Mouse (Mus musculus): ENCODE results near the gene Bri3. TPM values are rescaled to one million over a fixed set of nuclear protein-coding genes. Genes with fewer than 3 reads are reported as not detected.

Gene Bri3
- total and polyA plus RNA-seq, 2 experiments from 2014 or later: 17.6 to 138 TPM

GRCm38 (mm10) chr5:144431481-144431880 lies 187.2 kb downstream of the Bri3 start:
- Histone ChIP-seq H3K36me3 (ENCODE audit: insufficient read depth) (no peaks in the 10 kb centered on the region), H3K9ac (no peak overlapping the region), H3K9me3 (ENCODE audit: low read length) (no peaks in the 10 kb centered on the region), H3K27ac (ENCODE audit: low read depth, low read length) (no peak overlapping the region), H3K4me2 (ENCODE audit: low read depth) (no peak overlapping the region), H3K4me3 (ENCODE audit: low read depth, low read length) (no peak overlapping the region), H3K4me1 (ENCODE audit: insufficient read depth) (no peaks in the 10 kb centered on the region), H3K27me3 (ENCODE audit: insufficient read depth, low read length) (no peaks in the 10 kb centered on the region)
- peak; percentile 35 for DNase-seq
- no peak for TF ChIP-seq CTCF (IDR thresholded peaks at IDR 0.05; ENCODE audit: low read depth)
- ATAC-seq: peak; percentile 55
- 62% methylated on average over 6 of the region's 6 CpGs for WGBS

- Histone ChIP-seq H3K4me1 (ENCODE audit: insufficient read depth) (no peaks in the 10 kb centered on the region), H3K4me2 (ENCODE audit: low read depth) (no peak overlapping the region), H3K36me3 (ENCODE audit: insufficient read depth) (no peaks in the 10 kb centered on the region), H3K27me3 (ENCODE audit: insufficient read depth, low read length) (no peaks in the 10 kb centered on the region), H3K9me3 (ENCODE audit: low read length) (no peaks in the 10 kb centered on the region), H3K4me3 (ENCODE audit: low read depth, low read length) (no peak overlapping the region), H3K9ac (no peak overlapping the region), H3K27ac (ENCODE audit: low read depth, low read length) (no peak overlapping the region)
- WGBS: 75% methylated on average over 10 of the region's 10 CpGs
- no peak for TF ChIP-seq CTCF (IDR thresholded peaks at IDR 0.05; ENCODE audit: low read depth)
- ATAC-seq (no peak), DNase-seq (no peak)
Measured at GRCm38 (mm10) chr5:144439286-144440040, 195.2 kb downstream of the Bri3 start.

DNA sequence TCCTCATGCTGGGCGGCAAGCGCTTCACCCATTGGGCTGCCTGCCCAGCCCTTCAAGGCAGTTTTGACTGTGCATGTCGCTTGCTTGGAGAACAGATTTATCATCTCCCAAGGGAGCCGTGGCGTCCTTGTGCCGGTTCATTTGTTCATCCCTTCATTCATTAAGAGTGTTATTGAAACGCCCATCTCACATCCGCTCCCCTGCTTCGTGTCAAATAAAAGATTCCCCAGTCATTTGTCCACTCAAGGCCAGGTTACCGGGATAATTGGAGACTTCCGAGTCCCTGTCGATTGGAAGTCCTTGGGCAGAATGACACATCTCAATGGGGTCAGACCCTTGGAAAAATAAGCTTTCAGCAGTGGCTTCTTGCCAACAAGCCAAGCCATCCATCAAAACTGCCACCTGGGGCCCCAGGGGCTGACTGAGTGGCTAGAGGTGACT lies 197.6 kb downstream of the Bri3 start:
- 49% methylated on average over 12 of the region's 12 CpGs for WGBS
- TF ChIP-seq CTCF (IDR thresholded peaks at IDR 0.05; ENCODE audit: low read depth): no peak
- H3K4me1 ChIP-seq (ENCODE audit: insufficient read depth): no peaks in the 10 kb centered on the region
- DNase-seq: no peak
- H3K4me2 ChIP-seq (ENCODE audit: low read depth): no peak overlapping the region
- ATAC-seq: no peak
- no peak overlapping the region for H3K9ac ChIP-seq
- no peaks in the 10 kb centered on the region for H3K27me3 ChIP-seq (ENCODE audit: insufficient read depth, low read length)
- H3K4me3 ChIP-seq (ENCODE audit: low read depth, low read length): no peak overlapping the region
- H3K36me3 ChIP-seq (ENCODE audit: insufficient read depth): no peaks in the 10 kb centered on the region
- no peak overlapping the region for H3K27ac ChIP-seq (ENCODE audit: low read depth, low read length)
- H3K9me3 ChIP-seq (ENCODE audit: low read length): no peaks in the 10 kb centered on the region

DNA sequence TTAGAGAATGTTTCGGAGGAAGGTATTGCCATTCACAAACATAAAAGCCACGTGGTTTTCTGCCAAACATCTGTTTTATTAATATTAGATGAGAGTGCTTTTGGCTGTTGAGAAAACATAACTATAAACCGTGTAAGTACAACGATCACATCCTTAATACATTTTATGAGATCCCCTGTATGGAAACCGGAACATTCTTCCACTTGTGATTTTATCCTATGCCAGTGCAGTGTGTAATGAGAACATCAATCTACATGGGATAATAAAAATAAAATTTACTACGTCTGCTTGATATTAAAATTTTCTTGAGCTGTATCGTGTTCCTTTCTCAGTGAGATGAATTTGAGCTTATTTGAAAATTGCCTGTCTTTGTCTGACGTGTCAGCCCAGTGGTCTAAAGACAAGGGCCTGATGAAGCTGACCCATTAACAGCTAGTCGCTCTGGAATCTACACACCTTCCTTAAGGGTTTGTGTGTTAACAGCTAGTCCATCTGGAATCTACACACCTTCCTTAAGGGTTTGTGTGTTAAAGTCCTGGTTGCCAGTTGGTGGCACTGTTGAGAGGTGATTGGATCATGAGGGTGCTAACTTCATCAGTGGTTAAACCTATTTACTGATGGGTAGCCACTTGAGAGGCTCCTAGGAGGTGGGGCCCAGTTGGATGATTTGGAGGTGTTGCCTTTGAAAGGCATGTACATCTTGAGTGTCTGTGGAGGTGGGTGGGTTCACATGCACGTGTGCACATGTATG lies 202.4 kb downstream of the Bri3 start:
- no peak overlapping the region for H3K4me2 ChIP-seq (ENCODE audit: low read depth)

DNA sequence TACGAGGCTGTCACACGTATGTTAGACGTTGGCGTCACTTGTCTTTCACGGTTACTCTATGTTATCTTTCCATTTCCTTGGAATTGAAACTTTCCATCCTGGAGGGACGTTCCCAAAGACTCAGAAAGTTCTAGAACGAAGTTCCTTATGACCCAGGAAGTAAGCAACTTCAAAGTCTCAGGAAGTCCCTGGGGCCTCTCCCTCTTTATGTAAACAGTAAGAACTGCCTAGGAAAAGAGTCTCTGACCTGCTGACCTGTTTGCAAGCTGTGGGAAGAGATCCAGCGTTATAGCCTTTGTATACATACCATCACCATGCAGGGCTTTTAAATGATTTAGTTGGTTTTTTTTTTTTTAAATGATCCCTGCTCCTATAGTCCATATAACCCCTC lies 203.0 kb downstream of the Bri3 start:
- Histone ChIP-seq H3K9me3 (ENCODE audit: low read length) (no peaks in the 10 kb centered on the region), H3K27ac (ENCODE audit: low read depth, low read length) (no peak overlapping the region), H3K4me1 (ENCODE audit: insufficient read depth) (no peaks in the 10 kb centered on the region), H3K9ac (no peak overlapping the region), H3K4me3 (ENCODE audit: low read depth, low read length) (no peak overlapping the region), H3K27me3 (ENCODE audit: insufficient read depth, low read length) (no peaks in the 10 kb centered on the region), H3K36me3 (ENCODE audit: insufficient read depth) (no peaks in the 10 kb centered on the region), H3K4me2 (ENCODE audit: low read depth) (no peak overlapping the region)
- WGBS: 86% methylated on average over 8 of the region's 8 CpGs
- no peak for TF ChIP-seq CTCF (IDR thresholded peaks at IDR 0.05; ENCODE audit: low read depth)
- ATAC-seq: no peak
- DNase-seq: no peak

More for the DNA sequence above, 202.4 kb downstream of the Bri3 start:
- 82% methylated on average over 10 of the region's 10 CpGs for WGBS
- no peaks in the 10 kb centered on the region for H3K9me3 ChIP-seq (ENCODE audit: low read length)
- H3K27me3 ChIP-seq (ENCODE audit: insufficient read depth, low read length): no peaks in the 10 kb centered on the region
- H3K4me3 ChIP-seq (ENCODE audit: low read depth, low read length): no peak overlapping the region
- TF ChIP-seq CTCF (IDR thresholded peaks at IDR 0.05; ENCODE audit: low read depth): peak; percentile 60
- H3K36me3 ChIP-seq (ENCODE audit: insufficient read depth): no peaks in the 10 kb centered on the region
- H3K27ac ChIP-seq (ENCODE audit: low read depth, low read length): no peak overlapping the region
- DNase-seq: peak; percentile 38
- H3K4me1 ChIP-seq (ENCODE audit: insufficient read depth): no peaks in the 10 kb centered on the region
- ATAC-seq: no peak
- no peak overlapping the region for H3K9ac ChIP-seq

DNA sequence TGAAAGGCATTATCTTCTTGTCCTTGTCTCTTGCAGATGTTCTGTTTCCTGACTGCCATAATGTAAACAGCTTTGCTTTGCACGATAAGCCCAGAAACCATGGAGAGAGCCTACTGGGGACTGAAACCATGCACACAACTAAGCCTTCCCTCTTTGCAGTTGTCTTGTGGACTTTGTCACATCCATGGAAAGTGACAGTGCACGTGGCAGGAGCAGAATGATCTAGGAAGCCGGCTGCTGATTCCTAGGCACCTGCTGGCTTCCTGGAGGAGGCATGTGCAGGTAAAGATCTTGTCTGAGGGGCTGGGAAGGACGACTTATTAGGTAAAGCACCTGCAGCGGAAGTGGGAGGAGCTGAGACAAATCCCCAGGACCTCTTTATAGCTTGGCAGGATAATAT lies 203.7 kb downstream of the Bri3 start:
- TF ChIP-seq CTCF (IDR thresholded peaks at IDR 0.05; ENCODE audit: low read depth): no peak
- Histone ChIP-seq H3K4me3 (ENCODE audit: low read depth, low read length) (no peak overlapping the region), H3K9ac (no peak overlapping the region), H3K4me1 (ENCODE audit: insufficient read depth) (no peaks in the 10 kb centered on the region), H3K4me2 (ENCODE audit: low read depth) (no peak overlapping the region), H3K27ac (ENCODE audit: low read depth, low read length) (no peak overlapping the region), H3K36me3 (ENCODE audit: insufficient read depth) (no peaks in the 10 kb centered on the region), H3K9me3 (ENCODE audit: low read length) (no peaks in the 10 kb centered on the region), H3K27me3 (ENCODE audit: insufficient read depth, low read length) (no peaks in the 10 kb centered on the region)
- no peak for DNase-seq
- WGBS: 64% methylated on average over 5 of the region's 5 CpGs
- ATAC-seq: no peak
